Mouse (Mus musculus): Measurements from ENCODE around the gene Tlr3. TPM values are rescaled to one million over a fixed set of nuclear protein-coding genes. Genes with fewer than 3 reads are reported as not detected.

Tlr3 gene
- 4.6 and 4.7 TPM in 2 replicates for polyA plus RNA-seq (2015; fragmentation: Nextera tagmentation; extraction: Ambion mirVana)

GRCm38 (mm10) chr8:45410882-45411281 is at the start of gene Tlr3:
Gene Tlr3 (minus strand): TSS chr8:45411080.
- ATAC-seq (replicated peaks; ENCODE audit: low FRiP score, low read depth) (no peak), DNase-seq (ENCODE audit: low spot score) (no peak)
- 43% methylated on average over 2 of the region's 2 CpGs for WGBS
- peak within 1 kb of the TSS; percentile 69 for H3K9ac ChIP-seq (ENCODE audit: low read depth, low read length)
- H3K36me3 ChIP-seq (ENCODE audit: insufficient read depth, low read length), result no peaks in the 10 kb centered on the region
- peak within 1 kb of the TSS; percentile 87 for H3K27ac ChIP-seq
- H3K4me1 ChIP-seq (replicated peaks; ENCODE audit: insufficient read depth, low read length), result 0 out of 2 replicates have a peak, but pooled peaks cover 5% of the 10 kb centered on the region
- no peak for TF ChIP-seq CTCF (IDR thresholded peaks at IDR 0.05; ENCODE audit: low read depth)
- peak within 1 kb of the TSS; percentile 46 for H3K4me3 ChIP-seq (replicated peaks; ENCODE audit: low read depth, low read length)
- no peaks in the 10 kb centered on the region for H3K9me3 ChIP-seq (replicated peaks; ENCODE audit: low read length)
- no peaks in the 10 kb centered on the region for H3K27me3 ChIP-seq (ENCODE audit: insufficient read depth, low read length)
- peak within 1 kb of the TSS; percentile 63 for H3K4me2 ChIP-seq (ENCODE audit: low read length)

- H3K9me3 ChIP-seq (replicated peaks; ENCODE audit: low read length), result 0 out of 2 replicates have a peak, but pooled peaks cover 4% of the 10 kb centered on the region
- no peak overlapping the region for H3K27ac ChIP-seq
- DNase-seq (ENCODE audit: low spot score) (no peak), ATAC-seq (replicated peaks; ENCODE audit: low FRiP score, low read depth) (no peak)
- H3K36me3 ChIP-seq (ENCODE audit: insufficient read depth, low read length), result no peaks in the 10 kb centered on the region
- peak; percentile 29; the same call in 1 of the 2 replicates for TF ChIP-seq CTCF (IDR thresholded peaks at IDR 0.05; ENCODE audit: low read depth)
- no peak overlapping the region for H3K4me2 ChIP-seq (ENCODE audit: low read length)
- no peaks in the 10 kb centered on the region for H3K27me3 ChIP-seq (ENCODE audit: insufficient read depth, low read length)
- H3K4me1 ChIP-seq (replicated peaks; ENCODE audit: insufficient read depth, low read length), result no peaks in the 10 kb centered on the region
- no peak overlapping the region for H3K4me3 ChIP-seq (replicated peaks; ENCODE audit: low read depth, low read length)
- H3K9ac ChIP-seq (ENCODE audit: low read depth, low read length), result no peak overlapping the region
Observed at GRCm38 (mm10) chr8:45457874-45458273, 47.0 kb upstream of the Tlr3 start.

- ATAC-seq (replicated peaks; ENCODE audit: low FRiP score, low read depth) (peak; percentile 68; the same call in 1 of the 2 replicates), DNase-seq (ENCODE audit: low spot score) (peak; percentile 95)
- Histone ChIP-seq H3K9ac (ENCODE audit: low read depth, low read length) (no peak overlapping the region), H3K36me3 (ENCODE audit: insufficient read depth, low read length) (no peaks in the 10 kb centered on the region), H3K4me2 (ENCODE audit: low read length) (no peak overlapping the region), H3K4me3 (replicated peaks; ENCODE audit: low read depth, low read length) (no peak overlapping the region), H3K4me1 (replicated peaks; ENCODE audit: insufficient read depth, low read length) (no peaks in the 10 kb centered on the region), H3K9me3 (replicated peaks; ENCODE audit: low read length) (0 out of 2 replicates have a peak, but pooled peaks cover 4% of the 10 kb centered on the region), H3K27ac (no peak overlapping the region), H3K27me3 (ENCODE audit: insufficient read depth, low read length) (no peaks in the 10 kb centered on the region)
- 62% methylated on average over 6 of the region's 6 CpGs for whole genome bisulfite sequencing
- TF ChIP-seq CTCF (IDR thresholded peaks at IDR 0.05; ENCODE audit: low read depth), result peak; percentile 95
Observed at GRCm38 (mm10) chr8:45454426-45454825, 43.5 kb upstream of the Tlr3 start.

- ATAC-seq (replicated peaks; ENCODE audit: low FRiP score, low read depth) (no peak), DNase-seq (ENCODE audit: low spot score) (no peak)
- Histone ChIP-seq H3K9me3 (replicated peaks; ENCODE audit: low read length) (0 out of 2 replicates have a peak, but pooled peaks cover 4% of the 10 kb centered on the region), H3K4me2 (ENCODE audit: low read length) (no peak overlapping the region), H3K36me3 (ENCODE audit: insufficient read depth, low read length) (no peaks in the 10 kb centered on the region), H3K9ac (ENCODE audit: low read depth, low read length) (no peak overlapping the region), H3K4me3 (replicated peaks; ENCODE audit: low read depth, low read length) (no peak overlapping the region), H3K4me1 (replicated peaks; ENCODE audit: insufficient read depth, low read length) (no peaks in the 10 kb centered on the region), H3K27ac (no peak overlapping the region), H3K27me3 (ENCODE audit: insufficient read depth, low read length) (no peaks in the 10 kb centered on the region)
- WGBS, result 71% methylated on average over 3 of the region's 3 CpGs
- no peak for TF ChIP-seq CTCF (IDR thresholded peaks at IDR 0.05; ENCODE audit: low read depth)
Observed at GRCm38 (mm10) chr8:45452115-45452514, 41.2 kb upstream of the Tlr3 start.

- WGBS, result 82% methylated on average over 3 of the region's 3 CpGs
- DNase-seq (ENCODE audit: low spot score), result no peak
Observed at GRCm38 (mm10) chr8:45448842-45449241, 38.0 kb upstream of the Tlr3 start.

GRCm38 (mm10) chr8:45448257-45448656 is 37.4 kb upstream of the Tlr3 start:
- no peak overlapping the region for H3K4me3 ChIP-seq (replicated peaks; ENCODE audit: low read depth, low read length)
- no peak overlapping the region for H3K4me2 ChIP-seq (ENCODE audit: low read length)
- H3K4me1 ChIP-seq (replicated peaks; ENCODE audit: insufficient read depth, low read length), result no peaks in the 10 kb centered on the region
- no peak overlapping the region for H3K27ac ChIP-seq
- no peak overlapping the region for H3K9ac ChIP-seq (ENCODE audit: low read depth, low read length)
- ATAC-seq (replicated peaks; ENCODE audit: low FRiP score, low read depth) (no peak), DNase-seq (ENCODE audit: low spot score) (no peak)
- no peaks in the 10 kb centered on the region for H3K36me3 ChIP-seq (ENCODE audit: insufficient read depth, low read length)
- no peak for TF ChIP-seq CTCF (IDR thresholded peaks at IDR 0.05; ENCODE audit: low read depth)
- 69% methylated on average over 1 of the region's 1 CpGs for WGBS
- H3K27me3 ChIP-seq (ENCODE audit: insufficient read depth, low read length), result no peaks in the 10 kb centered on the region
- no peaks in the 10 kb centered on the region for H3K9me3 ChIP-seq (replicated peaks; ENCODE audit: low read length)

More at GRCm38 (mm10) chr8:45448842-45449241, 38.0 kb upstream of the Tlr3 start:
- H3K27ac ChIP-seq, result no peak overlapping the region
- ATAC-seq (replicated peaks; ENCODE audit: low FRiP score, low read depth), result no peak
- no peak for TF ChIP-seq CTCF (IDR thresholded peaks at IDR 0.05; ENCODE audit: low read depth)
- H3K9ac ChIP-seq (ENCODE audit: low read depth, low read length), result no peak overlapping the region
- H3K4me2 ChIP-seq (ENCODE audit: low read length), result no peak overlapping the region
- no peaks in the 10 kb centered on the region for H3K9me3 ChIP-seq (replicated peaks; ENCODE audit: low read length)
- H3K4me3 ChIP-seq (replicated peaks; ENCODE audit: low read depth, low read length), result no peak overlapping the region
- H3K36me3 ChIP-seq (ENCODE audit: insufficient read depth, low read length), result no peaks in the 10 kb centered on the region
- no peaks in the 10 kb centered on the region for H3K4me1 ChIP-seq (replicated peaks; ENCODE audit: insufficient read depth, low read length)
- H3K27me3 ChIP-seq (ENCODE audit: insufficient read depth, low read length), result no peaks in the 10 kb centered on the region

Measured in kidney, postnatal 0 days (tissue).